Mouse (Mus musculus) heart, adult 18-20 months (tissue): ENCODE results near the gene Kif6. TPM values are rescaled to one million over a fixed set of nuclear protein-coding genes. Genes with fewer than 3 reads are reported as not detected.

Experiments used
- DNase-seq, 2 experiments: peaks; one replicate each; pipeline ENCODE4 v3.0.0; 2021 to 2022; ENCODE audit warnings: mixed read lengths in 1 of 2
- total RNA-seq, 2 experiments: library from RNA; stranded (reverse); gene quantifications; 2 replicates each; pipeline ENCODE4 v1.2.3; 2021

The Kif6 gene
- total RNA-seq, 2 experiments from 2014 or later = 1.2 to 3.5 TPM

- no peak for DNase-seq
Measured at GRCm38 (mm10) chr17:49661626-49662025, 46.7 kb downstream of the Kif6 start.

DNA sequence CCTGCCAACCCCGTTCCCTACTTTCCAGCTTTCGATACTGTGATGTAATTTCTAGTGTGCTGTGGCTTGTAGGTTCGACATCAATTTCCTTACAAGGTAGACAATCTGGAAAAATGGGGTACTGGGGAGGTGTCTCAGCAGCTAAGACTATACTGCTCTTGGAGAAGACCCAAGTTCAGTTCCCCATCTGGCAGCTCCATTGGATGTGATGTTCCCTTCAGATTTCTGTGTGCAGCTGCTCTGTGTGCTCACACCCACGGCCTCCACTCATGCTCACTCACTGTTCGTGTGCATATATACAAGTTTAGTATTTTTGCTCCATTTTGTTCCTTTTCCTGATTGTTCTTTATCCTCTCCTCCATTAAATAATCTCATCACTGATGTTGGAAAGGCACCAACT is 51.8 kb downstream of the Kif6 start:
- no peak for DNase-seq

DNA sequence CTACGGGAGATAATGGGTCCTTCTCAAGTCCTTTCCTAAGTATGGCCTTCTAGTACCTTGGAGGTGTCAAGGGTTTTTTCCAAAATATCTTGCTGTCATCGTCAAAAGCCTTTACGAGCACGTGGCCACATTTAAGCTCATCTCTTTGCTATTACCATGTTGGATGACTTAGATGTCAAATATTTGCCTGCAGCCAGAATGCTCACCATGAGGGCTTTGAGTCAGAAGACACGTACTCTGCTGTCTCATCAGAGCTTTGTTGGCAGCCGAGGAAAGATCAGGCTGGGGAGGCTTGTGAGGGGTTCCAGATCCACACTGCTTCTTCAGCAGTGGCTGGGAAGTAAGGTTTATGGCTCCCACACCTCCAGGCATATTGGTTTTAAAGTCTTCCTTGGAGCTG is 53.4 kb downstream of the Kif6 start:
- no peak for DNase-seq

DNA sequence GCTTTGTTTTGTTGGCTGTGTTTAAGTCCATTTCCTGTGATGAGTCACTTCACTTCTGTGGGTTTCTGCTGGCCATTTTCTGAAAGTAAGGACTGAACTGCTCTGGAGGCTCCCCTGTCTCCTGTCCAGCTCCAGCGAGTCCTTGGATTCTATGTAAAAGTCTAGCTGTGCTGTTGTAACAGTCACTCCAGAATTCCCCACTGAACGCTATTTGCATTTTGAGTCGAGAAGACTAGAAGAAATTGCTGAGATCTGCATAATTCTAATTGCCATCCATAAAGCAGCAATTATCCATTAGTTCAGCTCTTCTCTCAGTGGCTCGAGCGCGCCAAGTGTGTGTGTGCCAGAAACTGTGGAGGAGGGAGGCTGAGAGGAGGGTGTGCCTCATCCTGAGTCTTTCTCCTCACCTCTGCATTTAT is 57.0 kb downstream of the Kif6 start:
- no peak for DNase-seq

DNA sequence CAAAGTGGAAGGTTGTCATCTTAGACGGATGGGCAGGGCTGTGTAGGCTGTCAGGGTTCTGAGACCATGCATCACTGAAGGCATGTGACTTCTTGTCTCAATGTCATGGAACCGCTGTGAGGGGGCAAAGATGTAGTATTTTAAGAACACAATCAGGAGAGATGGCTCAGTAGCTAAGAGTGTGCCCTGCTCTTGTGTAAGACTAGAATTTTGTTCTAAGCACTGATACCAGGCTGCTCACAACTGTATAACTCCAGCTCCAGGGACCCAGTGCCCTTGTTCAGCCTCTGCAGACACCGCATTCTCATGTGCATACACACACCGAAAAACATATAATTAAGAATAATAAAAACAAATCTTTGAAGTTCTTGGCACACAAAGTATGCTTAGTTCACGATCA is 57.5 kb downstream of the Kif6 start:
- no peak for DNase-seq

DNA sequence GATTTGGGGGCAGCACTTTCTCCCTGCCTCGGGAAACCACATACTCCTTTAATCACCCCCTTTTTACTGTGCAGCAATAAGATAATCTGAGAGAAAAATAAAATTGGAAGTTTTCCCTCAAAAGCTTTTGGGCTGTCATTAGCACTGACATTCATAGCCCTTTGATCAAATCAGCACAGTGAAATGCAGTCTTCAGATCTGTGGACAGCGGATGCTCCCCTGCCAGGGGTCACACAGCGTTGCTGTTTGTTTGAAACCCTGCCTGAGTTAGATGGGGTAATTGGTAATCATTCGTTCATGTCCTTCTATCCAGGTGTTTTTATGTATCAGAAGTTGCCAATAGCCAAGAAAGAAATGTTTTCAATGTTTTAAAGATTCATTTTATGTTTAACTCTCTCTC is 60.7 kb downstream of the Kif6 start:
- DNase-seq = no peak

- no peak for DNase-seq
Measured at GRCm38 (mm10) chr17:49681410-49681809, 66.5 kb downstream of the Kif6 start.

GRCm38 (mm10) chr17:49684146-49684545 is 69.2 kb downstream of the Kif6 start:
- DNase-seq = no peak

DNA sequence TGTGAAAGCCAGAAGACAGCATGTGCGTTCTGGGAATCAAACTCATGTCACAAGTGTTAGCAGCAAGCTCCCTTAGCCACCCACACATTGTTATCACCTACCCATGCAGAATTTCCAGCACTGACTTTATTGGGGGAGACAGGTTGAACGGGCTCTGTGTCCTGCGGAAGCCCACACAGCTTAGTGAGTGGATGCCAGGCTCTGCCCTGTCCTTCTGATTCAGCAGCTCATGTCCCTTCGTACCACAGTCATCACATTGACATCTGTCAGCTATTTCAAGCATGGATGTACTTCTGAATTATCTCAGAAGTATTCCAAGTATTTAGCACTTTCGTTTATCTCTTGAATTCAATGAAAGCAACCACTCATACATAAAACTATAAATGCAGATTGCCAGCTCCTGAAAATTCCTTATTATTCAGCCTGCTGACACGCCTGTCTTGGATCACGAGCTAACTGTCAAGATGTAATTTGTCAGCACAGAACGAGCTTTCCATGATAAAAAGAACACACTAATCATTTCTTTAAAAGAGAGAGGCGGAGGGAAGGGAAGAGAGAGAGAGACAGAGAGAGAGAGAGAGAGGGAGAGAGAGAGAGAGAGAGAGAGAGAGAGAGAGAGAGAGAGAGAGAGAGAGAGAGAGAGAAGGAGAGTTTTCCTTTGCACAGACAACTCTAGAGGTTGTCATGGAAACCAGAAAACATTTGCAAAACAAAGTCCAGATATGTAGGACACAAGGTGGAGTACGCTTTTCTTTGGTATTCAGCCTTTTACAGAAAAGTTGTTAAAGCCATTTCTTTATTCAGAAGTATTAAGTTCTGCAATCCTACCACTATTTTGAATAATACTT is 75.9 kb downstream of the Kif6 start:
- DNase-seq = peak; percentile 7 to 11

DNA sequence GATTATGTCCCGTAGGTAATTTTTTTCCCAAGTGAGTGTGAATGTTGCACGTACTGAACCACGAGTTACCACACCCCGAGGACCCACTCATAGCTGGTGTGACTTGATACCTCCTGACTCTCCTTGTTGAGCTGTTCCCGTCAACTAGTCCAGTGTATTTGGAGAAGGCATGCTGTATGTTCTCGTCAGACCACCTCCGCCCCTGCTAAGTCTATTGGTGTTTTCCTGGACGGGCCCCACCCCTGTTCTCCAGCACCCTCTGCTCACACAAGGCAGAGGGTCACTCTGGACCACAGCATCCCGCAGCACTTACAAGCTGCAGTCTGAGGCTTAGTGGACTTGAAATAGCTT is 76.5 kb downstream of the Kif6 start:
- DNase-seq = peak; percentile 1 to 14

DNA sequence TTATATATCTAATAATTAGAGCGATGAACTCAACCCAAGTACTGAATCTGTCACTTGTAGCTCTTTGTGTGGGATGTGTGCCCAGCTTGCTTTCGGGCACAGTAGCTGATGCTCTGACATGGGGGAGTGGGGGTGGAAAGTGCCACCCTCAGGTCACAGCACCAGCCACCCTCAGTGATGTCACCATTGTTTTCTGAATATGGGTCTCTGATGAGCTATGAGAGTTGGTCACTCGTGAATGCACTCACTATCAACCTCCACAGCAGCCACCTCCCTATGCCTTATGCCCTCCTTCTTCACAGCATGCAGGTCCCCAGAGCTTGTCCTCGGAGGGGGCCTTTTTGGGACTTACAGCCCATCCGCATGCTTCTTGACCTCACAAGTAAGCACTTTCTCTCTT is 78.3 kb downstream of the Kif6 start:
- no peak for DNase-seq

- no peak for DNase-seq
Measured at GRCm38 (mm10) chr17:49697220-49697619, 82.3 kb downstream of the Kif6 start.

DNA sequence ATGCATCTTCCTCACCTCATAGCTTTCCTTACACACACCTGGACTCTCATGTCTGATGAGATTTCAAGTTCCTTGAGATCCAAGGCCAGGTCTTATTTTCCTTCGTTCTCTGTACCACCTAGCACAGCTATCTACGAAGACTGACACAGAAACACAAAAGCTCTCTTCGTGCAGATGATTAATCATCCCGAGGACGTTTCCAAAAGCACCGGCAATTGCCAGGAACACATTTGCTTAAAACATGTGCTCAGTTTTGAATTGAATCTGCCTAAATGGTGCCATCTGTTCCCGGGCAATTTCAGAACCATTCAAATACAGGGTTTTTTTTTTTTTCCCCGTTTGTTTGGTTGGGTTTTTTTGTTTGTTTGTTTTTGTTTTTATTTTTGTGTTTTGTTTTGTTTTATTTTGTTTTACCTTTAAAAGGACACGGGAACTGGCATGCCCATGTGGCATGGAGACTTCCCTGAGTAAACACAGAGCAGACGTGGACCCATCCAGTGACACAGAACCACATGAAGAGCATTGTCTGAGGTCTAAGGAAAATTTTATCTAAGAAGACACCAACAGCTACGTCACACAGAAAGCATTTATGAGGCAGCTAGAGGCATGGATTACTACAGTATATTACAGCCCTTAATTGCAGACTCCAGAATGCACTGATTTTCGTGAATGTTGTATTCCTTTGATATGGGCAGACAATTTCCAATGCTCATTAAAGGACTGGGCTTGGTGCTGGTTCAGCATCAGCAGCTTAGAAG is 88.7 kb downstream of the Kif6 start:
- no peak for DNase-seq

DNA sequence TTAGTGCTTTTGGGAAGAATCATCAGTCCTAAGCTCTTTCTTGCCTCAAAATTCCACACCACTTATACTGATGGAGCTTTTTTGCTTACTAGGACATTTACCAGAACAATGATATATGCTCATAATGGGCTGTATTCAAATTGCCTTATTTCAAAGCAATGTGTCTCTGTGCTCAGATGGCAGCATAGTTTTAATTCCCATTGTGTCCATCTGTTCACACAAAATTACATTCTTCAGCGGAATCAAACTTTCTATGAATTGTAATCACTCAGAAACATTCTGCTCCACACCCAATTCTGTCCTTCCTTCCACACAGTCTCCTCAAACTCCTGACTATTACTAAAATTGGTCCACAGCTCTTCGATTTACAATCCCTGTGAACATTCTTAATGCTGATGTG is 94.3 kb downstream of the Kif6 start:
- DNase-seq = no peak

GRCm38 (mm10) chr17:49710101-49710630 is 95.2 kb downstream of the Kif6 start:
- DNase-seq = no peak

DNA sequence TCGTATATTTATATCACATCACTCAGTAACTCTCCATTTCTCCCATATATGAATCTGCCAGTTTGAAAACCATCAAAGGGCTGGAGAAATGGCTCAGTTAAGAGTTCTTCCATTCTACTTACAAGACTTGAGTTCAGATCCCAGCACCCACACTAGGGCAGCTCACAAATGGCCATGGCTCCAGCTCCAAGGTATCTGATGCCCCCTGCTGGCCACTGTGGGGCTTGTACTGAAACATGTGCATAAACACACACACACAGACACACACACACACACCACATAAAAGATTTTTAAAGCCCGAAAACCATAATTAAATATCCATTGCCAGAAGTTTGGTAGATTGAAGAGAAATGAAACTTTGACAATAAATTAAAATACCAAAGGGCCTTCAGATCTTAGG is 111.3 kb downstream of the Kif6 start:
- no peak for DNase-seq

- DNase-seq = no peak
Measured at GRCm38 (mm10) chr17:49726976-49727375, 112.0 kb downstream of the Kif6 start.

- no peak for DNase-seq
Measured at GRCm38 (mm10) chr17:49727428-49728045, 112.6 kb downstream of the Kif6 start.

DNA sequence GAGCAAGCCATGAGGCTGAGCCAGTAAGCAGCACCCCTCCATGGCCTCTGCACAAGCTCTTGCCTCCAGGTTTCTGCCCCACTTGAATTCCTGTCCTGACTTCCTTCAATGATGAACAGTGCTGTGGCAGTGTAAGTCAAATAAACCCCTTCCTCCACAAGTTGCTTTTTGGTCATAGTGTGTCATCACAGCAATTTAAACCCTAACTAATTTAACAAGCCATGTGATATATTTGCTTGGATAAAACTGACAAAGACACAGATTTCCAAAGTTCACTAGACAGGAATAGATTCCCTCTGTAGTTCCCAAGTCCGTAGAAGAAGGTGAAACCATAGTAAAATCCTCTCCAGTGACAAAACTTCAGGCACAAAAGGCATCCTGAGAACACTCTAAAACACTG is 114.9 kb downstream of the Kif6 start:
- no peak for DNase-seq

DNA sequence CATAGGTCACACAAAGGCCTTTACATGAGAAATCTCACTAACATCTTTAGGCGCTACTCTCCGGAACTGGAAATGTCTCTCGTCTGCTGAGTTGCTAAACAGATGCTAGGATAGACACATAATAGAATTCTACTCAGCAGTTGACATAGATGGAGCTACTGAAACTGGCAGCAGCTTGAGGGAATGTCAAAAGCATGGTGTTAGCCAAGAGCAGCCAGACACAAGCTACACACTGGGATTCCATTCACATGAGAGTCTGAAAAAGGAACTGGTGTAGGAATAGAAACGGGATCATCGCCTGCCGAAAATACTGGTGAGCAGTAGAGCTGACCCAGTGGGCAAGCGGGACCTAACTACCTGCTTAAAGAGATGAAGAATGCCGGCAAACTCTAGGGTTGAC is 117.8 kb downstream of the Kif6 start:
- DNase-seq = peak; percentile 30 to 69

GRCm38 (mm10) chr17:49734079-49734478 is 119.1 kb downstream of the Kif6 start:
- DNase-seq = no peak

DNA sequence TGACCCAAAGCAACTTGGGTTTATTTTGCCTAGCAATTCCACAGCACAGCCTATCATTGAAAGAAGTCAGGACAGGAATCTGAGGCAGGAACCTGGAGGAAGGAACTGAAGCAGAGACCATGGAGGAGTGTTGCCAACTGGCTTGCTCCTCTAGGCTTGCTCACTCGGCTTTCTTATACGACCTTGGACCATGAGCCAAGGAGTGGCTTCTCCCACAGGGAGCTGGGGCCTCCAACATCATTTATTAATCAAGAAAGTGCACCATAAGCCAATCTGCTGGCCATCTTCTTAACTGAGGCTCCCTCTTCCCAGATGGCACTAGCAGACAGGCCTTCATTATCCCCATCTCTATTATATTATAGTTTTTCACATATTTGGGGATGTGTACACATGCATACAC is 119.8 kb downstream of the Kif6 start:
- DNase-seq = no peak

- DNase-seq = no peak
Measured at GRCm38 (mm10) chr17:49736364-49736763, 121.4 kb downstream of the Kif6 start.
